Mouse (Mus musculus): ENCODE data around the gene 6430550D23Rik. TPM values are rescaled to one million over a fixed set of nuclear protein-coding genes. Genes with fewer than 3 reads are reported as not detected.

The 6430550D23Rik gene
- polyA plus RNA-seq, 1 experiment from 2014 or later = 0.90 TPM

DNA sequence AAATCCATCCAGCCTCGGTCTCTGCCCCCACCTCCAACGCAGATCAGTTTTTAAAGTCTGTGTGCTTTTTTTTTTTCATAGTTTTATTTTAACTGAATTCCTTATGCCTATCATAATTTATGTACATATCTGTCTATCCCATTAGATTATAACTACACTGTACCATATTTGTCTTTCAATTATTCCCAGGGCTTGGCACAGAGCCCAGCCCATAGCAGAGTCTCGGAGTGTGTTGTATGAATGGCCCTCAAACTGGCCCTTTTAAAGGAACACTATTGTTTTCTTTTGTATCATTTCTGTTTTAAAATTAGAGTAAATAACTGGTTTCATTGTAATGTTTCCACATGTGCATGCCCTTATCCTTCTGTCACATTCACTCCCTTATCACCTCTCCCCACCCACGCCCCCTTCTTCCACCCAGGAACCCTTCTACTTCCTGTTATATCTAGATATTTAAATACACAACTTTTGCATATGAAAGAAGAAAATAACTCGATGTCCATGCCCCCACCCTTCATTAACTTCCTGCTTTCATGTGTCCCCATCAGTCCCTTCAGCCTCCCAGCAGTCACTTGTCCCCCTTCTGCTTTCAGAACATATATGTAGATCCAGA is 60.3 kb downstream of the 6430550D23Rik start:
- H3K9ac ChIP-seq (replicated peaks) = no peak overlapping the region
- DNase-seq = no peak

DNA sequence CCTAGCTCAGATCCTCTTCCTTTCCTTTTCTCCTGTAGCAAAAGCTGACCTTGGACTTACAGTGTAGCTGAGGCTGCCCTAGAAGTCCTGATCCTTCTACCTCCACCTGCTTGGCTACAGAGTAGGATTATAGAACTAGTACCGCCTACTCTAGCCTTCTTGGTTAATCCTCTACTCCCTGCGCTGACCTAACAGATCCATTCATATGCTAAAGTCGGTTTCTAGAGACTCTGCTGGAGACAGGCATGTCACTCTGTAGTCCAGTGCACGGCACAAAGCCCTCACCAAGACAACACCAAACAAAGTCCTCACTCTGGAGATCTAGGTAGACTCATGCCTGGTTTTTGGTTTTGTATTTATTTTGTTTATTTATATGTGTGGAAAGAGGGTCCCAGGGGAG is 61.3 kb downstream of the 6430550D23Rik start:
- TF ChIP-seq CTCF (IDR thresholded peaks at IDR 0.05; ENCODE audit: low read depth) (no peak), EP300 (IDR thresholded peaks at IDR 0.05; ENCODE audit: low read depth) (no peak)
- Histone ChIP-seq H3K4me1 (ENCODE audit: insufficient read depth) (peaks cover 5% of the 10 kb centered on the region; the same call in 1 of the 2 replicates), H3K4me2 (ENCODE audit: low read depth, low read length) (no peak overlapping the region), H3K36me3 (replicated peaks; ENCODE audit: insufficient read depth, low read length) (no peaks in the 10 kb centered on the region), H3K4me3 (ENCODE audit: low read depth, low read length) (no peak overlapping the region), H3K27ac (ENCODE audit: low read depth) (no peak overlapping the region), H3K9ac (replicated peaks) (no peak overlapping the region), H3K27me3 (ENCODE audit: insufficient read depth, low read length) (no peaks in the 10 kb centered on the region), H3K9me3 (ENCODE audit: low read length) (no peaks in the 10 kb centered on the region)
- ATAC-seq (no peak), DNase-seq (no peak)
- 50% methylated on average over 4 of the region's 4 CpGs for WGBS (ENCODE audit: insufficient replicate concordance)

More for the DNA sequence above, 60.3 kb downstream of the 6430550D23Rik start:
- H3K27ac ChIP-seq (ENCODE audit: low read depth) = no peak overlapping the region; the same call in 1 of the 2 replicates
- no peak overlapping the region for H3K4me3 ChIP-seq (ENCODE audit: low read depth, low read length)
- H3K4me1 ChIP-seq (ENCODE audit: insufficient read depth) = peaks cover 5% of the 10 kb centered on the region; the same call in 1 of the 2 replicates
- ATAC-seq = peak; percentile 51; the same call in 1 of the 2 replicates
- no peaks in the 10 kb centered on the region for H3K36me3 ChIP-seq (replicated peaks; ENCODE audit: insufficient read depth, low read length)
- H3K27me3 ChIP-seq (ENCODE audit: insufficient read depth, low read length) = no peaks in the 10 kb centered on the region
- H3K9me3 ChIP-seq (ENCODE audit: low read length) = no peaks in the 10 kb centered on the region
- H3K4me2 ChIP-seq (ENCODE audit: low read depth, low read length) = 0 out of 2 replicates have a peak overlapping the region, but pooled peaks have one; percentile 18
- TF ChIP-seq CTCF (IDR thresholded peaks at IDR 0.05; ENCODE audit: low read depth) = no peak
- TF ChIP-seq EP300 (IDR thresholded peaks at IDR 0.05; ENCODE audit: low read depth) = peak; percentile 64; the same call in 1 of the 2 replicates
- WGBS (ENCODE audit: insufficient replicate concordance) = 40% methylated on average over 5 of the region's 5 CpGs

DNA sequence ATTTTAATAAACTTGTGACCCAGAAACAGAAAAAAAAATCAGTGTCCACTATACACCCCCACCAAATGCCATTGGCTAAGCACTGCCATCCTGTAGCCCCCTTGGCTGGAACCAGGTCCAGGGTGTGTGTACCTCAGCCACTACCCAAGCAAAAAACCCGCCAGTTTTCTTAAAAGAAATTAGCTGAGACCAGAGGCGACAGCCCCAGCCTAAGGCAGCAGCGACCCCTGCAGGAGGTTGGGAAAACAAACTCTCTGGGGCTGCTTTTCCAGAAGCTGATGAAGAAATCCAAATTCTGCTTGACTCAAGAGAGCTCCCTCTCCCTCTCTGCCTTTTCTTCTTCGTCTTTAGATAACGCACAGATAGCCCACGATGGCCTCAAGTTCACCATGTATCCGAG is 61.7 kb downstream of the 6430550D23Rik start:
- ATAC-seq (peak; percentile 15; the same call in 1 of the 2 replicates), DNase-seq (peak; percentile 86)
- TF ChIP-seq EP300 (IDR thresholded peaks at IDR 0.05; ENCODE audit: low read depth) (no peak), CTCF (IDR thresholded peaks at IDR 0.05; ENCODE audit: low read depth) (peak; percentile 89)
- 1% methylated on average over 7 of the region's 7 CpGs for WGBS (ENCODE audit: insufficient replicate concordance)
- no peak overlapping the region for H3K9ac ChIP-seq (replicated peaks)
- H3K4me3 ChIP-seq (ENCODE audit: low read depth, low read length) = no peak overlapping the region
- H3K4me1 ChIP-seq (ENCODE audit: insufficient read depth) = peaks cover 5% of the 10 kb centered on the region; the same call in 1 of the 2 replicates
- no peaks in the 10 kb centered on the region for H3K36me3 ChIP-seq (replicated peaks; ENCODE audit: insufficient read depth, low read length)
- H3K27me3 ChIP-seq (ENCODE audit: insufficient read depth, low read length) = no peaks in the 10 kb centered on the region
- no peak overlapping the region for H3K4me2 ChIP-seq (ENCODE audit: low read depth, low read length)
- no peak overlapping the region for H3K27ac ChIP-seq (ENCODE audit: low read depth)
- H3K9me3 ChIP-seq (ENCODE audit: low read length) = no peaks in the 10 kb centered on the region

- ATAC-seq = no peak
- Histone ChIP-seq H3K27ac (ENCODE audit: low read depth) (no peak overlapping the region), H3K4me2 (ENCODE audit: low read depth, low read length) (no peak overlapping the region), H3K9me3 (ENCODE audit: low read length) (no peaks in the 10 kb centered on the region), H3K27me3 (ENCODE audit: insufficient read depth, low read length) (no peaks in the 10 kb centered on the region), H3K4me1 (ENCODE audit: insufficient read depth) (peaks cover 5% of the 10 kb centered on the region; the same call in 1 of the 2 replicates), H3K9ac (replicated peaks) (no peak overlapping the region), H3K4me3 (ENCODE audit: low read depth, low read length) (no peak overlapping the region), H3K36me3 (replicated peaks; ENCODE audit: insufficient read depth, low read length) (no peaks in the 10 kb centered on the region)
- TF ChIP-seq EP300 (IDR thresholded peaks at IDR 0.05; ENCODE audit: low read depth) (no peak), CTCF (IDR thresholded peaks at IDR 0.05; ENCODE audit: low read depth) (no peak)
- no peak for DNase-seq
- WGBS (ENCODE audit: insufficient replicate concordance) = 79% methylated on average over 5 of the region's 5 CpGs
Observed at GRCm38 (mm10) chr2:155945580-155945979, 62.2 kb downstream of the 6430550D23Rik start.

- Histone ChIP-seq H3K9ac (replicated peaks) (no peak within 1 kb of the TSS), H3K4me3 (ENCODE audit: low read depth, low read length) (no peak within 1 kb of the TSS), H3K4me1 (ENCODE audit: insufficient read depth) (peaks cover 5% of the 10 kb centered on the region; the same call in 1 of the 2 replicates), H3K9me3 (ENCODE audit: low read length) (no peaks in the 10 kb centered on the region), H3K27ac (ENCODE audit: low read depth) (no peak within 1 kb of the TSS), H3K36me3 (replicated peaks; ENCODE audit: insufficient read depth, low read length) (no peaks in the 10 kb centered on the region), H3K4me2 (ENCODE audit: low read depth, low read length) (no peak within 1 kb of the TSS), H3K27me3 (ENCODE audit: insufficient read depth, low read length) (no peaks in the 10 kb centered on the region)
- 76% methylated on average over 13 of the region's 13 CpGs for WGBS (ENCODE audit: insufficient replicate concordance)
- ATAC-seq = no peak
- TF ChIP-seq CTCF (IDR thresholded peaks at IDR 0.05; ENCODE audit: low read depth) (no peak), EP300 (IDR thresholded peaks at IDR 0.05; ENCODE audit: low read depth) (no peak)
- no peak for DNase-seq
Observed at GRCm38 (mm10) chr2:155945124-155945523, 62.7 kb downstream of the 6430550D23Rik start, which contains the start of gene Gdf5. TSS of gene Gdf5 (minus strand) at chr2:155945367.

GRCm38 (mm10) chr2:155944685-155945084 is 63.1 kb downstream of the 6430550D23Rik start:
- Histone ChIP-seq H3K4me1 (ENCODE audit: insufficient read depth) (peaks cover 5% of the 10 kb centered on the region; the same call in 1 of the 2 replicates), H3K27me3 (ENCODE audit: insufficient read depth, low read length) (no peaks in the 10 kb centered on the region), H3K36me3 (replicated peaks; ENCODE audit: insufficient read depth, low read length) (no peaks in the 10 kb centered on the region), H3K4me2 (ENCODE audit: low read depth, low read length) (no peak overlapping the region), H3K9ac (replicated peaks) (no peak overlapping the region), H3K9me3 (ENCODE audit: low read length) (no peaks in the 10 kb centered on the region), H3K27ac (ENCODE audit: low read depth) (no peak overlapping the region), H3K4me3 (ENCODE audit: low read depth, low read length) (no peak overlapping the region)
- TF ChIP-seq CTCF (IDR thresholded peaks at IDR 0.05; ENCODE audit: low read depth) (no peak), EP300 (IDR thresholded peaks at IDR 0.05; ENCODE audit: low read depth) (no peak)
- 89% methylated on average over 4 of the region's 4 CpGs for WGBS (ENCODE audit: insufficient replicate concordance)
- ATAC-seq (no peak), DNase-seq (no peak)
